Mouse (Mus musculus): ENCODE measurements around the gene Myo18b. TPM values are rescaled to one million over a fixed set of nuclear protein-coding genes. Genes with fewer than 3 reads are reported as not detected.

Myo18b gene
- polyA plus RNA-seq, 1 experiment from 2014 or later: 0.39 TPM

GRCm38 (mm10) chr5:112768556-112768955, 127.6 kb downstream of the Myo18b start:
- Histone ChIP-seq H3K36me3 (ENCODE audit: insufficient read depth, low read length) (no peaks in the 10 kb centered on the region), H3K4me1 (ENCODE audit: insufficient read depth, low read length) (peaks cover 11% of the 10 kb centered on the region), H3K27ac (ENCODE audit: low read length) (no peak overlapping the region), H3K9ac (replicated peaks; ENCODE audit: low read length) (no peak overlapping the region), H3K4me3 (ENCODE audit: low read length) (no peak overlapping the region), H3K4me2 (replicated peaks; ENCODE audit: low read depth, low read length) (no peak overlapping the region), H3K27me3 (ENCODE audit: insufficient read depth, low read length) (peaks cover 10% of the 10 kb centered on the region; the same call in 1 of the 2 replicates), H3K9me3 (ENCODE audit: low read length) (peaks cover 3% of the 10 kb centered on the region; the same call in 1 of the 2 replicates)
- no peak for ATAC-seq (ENCODE audit: low FRiP score, low TSS enrichment)
- 80% methylated on average over 5 of the region's 5 CpGs for WGBS

DNA sequence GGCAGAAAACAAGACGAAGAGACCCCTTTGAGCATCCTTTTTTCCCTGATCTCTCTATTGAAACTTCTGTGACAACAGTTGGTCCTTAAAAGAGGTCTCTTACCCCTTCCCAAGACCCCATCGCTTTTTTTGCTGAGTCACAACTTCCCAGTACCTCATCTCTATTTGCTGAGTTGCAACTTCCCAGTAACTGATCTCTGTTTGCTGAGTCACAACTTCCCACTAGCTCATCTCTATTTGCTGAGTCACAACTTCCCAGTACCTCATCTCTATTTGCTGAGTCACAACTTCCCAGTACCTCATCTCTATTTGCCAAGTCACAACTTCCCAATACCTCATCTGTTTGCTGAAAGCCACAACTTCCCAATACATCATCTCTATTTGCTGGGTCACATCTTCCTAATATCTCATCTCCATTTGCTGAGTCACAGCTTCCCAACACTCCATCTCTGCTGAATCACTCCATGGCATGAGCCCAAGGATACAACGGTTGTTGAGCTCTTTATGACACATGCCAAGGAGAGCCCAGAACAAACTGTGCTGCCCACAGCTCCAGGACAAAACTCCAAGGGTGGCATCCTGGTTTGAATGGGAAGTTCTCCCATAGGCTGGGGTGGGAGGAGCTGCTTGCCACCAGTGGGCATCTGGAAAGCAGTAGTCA, 134.6 kb downstream of the Myo18b start:
- 77% methylated on average over 3 of the region's 3 CpGs for WGBS
- Histone ChIP-seq H3K4me3 (ENCODE audit: low read length) (no peak overlapping the region), H3K4me1 (ENCODE audit: insufficient read depth, low read length) (no peaks in the 10 kb centered on the region), H3K36me3 (ENCODE audit: insufficient read depth, low read length) (no peaks in the 10 kb centered on the region), H3K9me3 (ENCODE audit: low read length) (no peaks in the 10 kb centered on the region), H3K9ac (replicated peaks; ENCODE audit: low read length) (no peak overlapping the region), H3K4me2 (replicated peaks; ENCODE audit: low read depth, low read length) (no peak overlapping the region), H3K27me3 (ENCODE audit: insufficient read depth, low read length) (no peaks in the 10 kb centered on the region), H3K27ac (ENCODE audit: low read length) (no peak overlapping the region)
- ATAC-seq (ENCODE audit: low FRiP score, low TSS enrichment): no peak

DNA sequence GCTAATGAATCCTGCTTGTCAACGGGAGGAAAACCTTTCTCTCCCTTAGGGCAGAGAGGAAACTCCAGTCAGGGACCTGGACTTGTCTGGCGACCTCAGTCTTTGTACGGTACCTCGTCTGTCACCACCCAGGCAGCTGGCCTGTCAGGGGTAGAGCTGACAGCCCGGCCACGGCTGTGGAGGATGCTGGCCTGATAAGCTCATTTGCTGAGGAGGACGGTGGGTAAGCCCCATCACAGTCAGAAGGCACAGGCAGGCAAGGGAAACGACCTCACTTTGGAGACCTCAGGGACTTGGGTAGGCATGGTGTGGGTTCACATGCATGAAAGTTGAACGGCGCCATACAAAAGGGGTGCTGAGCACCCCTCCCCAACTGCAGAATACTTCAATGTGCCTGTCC, 140.6 kb downstream of the Myo18b start:
- WGBS: 25% methylated on average over 10 of the region's 10 CpGs
- no peak overlapping the region for H3K27ac ChIP-seq (ENCODE audit: low read length)
- no peak overlapping the region for H3K4me3 ChIP-seq (ENCODE audit: low read length)
- no peak overlapping the region for H3K9ac ChIP-seq (replicated peaks; ENCODE audit: low read length)
- H3K27me3 ChIP-seq (ENCODE audit: insufficient read depth, low read length): no peaks in the 10 kb centered on the region
- H3K9me3 ChIP-seq (ENCODE audit: low read length): no peaks in the 10 kb centered on the region
- no peaks in the 10 kb centered on the region for H3K36me3 ChIP-seq (ENCODE audit: insufficient read depth, low read length)
- no peak overlapping the region for H3K4me2 ChIP-seq (replicated peaks; ENCODE audit: low read depth, low read length)
- ATAC-seq (ENCODE audit: low FRiP score, low TSS enrichment): no peak
- H3K4me1 ChIP-seq (ENCODE audit: insufficient read depth, low read length): no peaks in the 10 kb centered on the region

GRCm38 (mm10) chr5:112749634-112750033, 146.5 kb downstream of the Myo18b start:
- H3K27me3 ChIP-seq (ENCODE audit: insufficient read depth, low read length): peaks cover 11% of the 10 kb centered on the region; the same call in 1 of the 2 replicates
- H3K36me3 ChIP-seq (ENCODE audit: insufficient read depth, low read length): no peaks in the 10 kb centered on the region
- 44% methylated on average over 5 of the region's 5 CpGs for WGBS
- ATAC-seq (ENCODE audit: low FRiP score, low TSS enrichment): no peak
- no peak overlapping the region for H3K9ac ChIP-seq (replicated peaks; ENCODE audit: low read length)
- no peak overlapping the region for H3K4me2 ChIP-seq (replicated peaks; ENCODE audit: low read depth, low read length)
- H3K27ac ChIP-seq (ENCODE audit: low read length): no peak overlapping the region
- H3K4me3 ChIP-seq (ENCODE audit: low read length): no peak overlapping the region
- no peaks in the 10 kb centered on the region for H3K4me1 ChIP-seq (ENCODE audit: insufficient read depth, low read length)
- peaks cover 4% of the 10 kb centered on the region; the same call in 1 of the 2 replicates for H3K9me3 ChIP-seq (ENCODE audit: low read length)

DNA sequence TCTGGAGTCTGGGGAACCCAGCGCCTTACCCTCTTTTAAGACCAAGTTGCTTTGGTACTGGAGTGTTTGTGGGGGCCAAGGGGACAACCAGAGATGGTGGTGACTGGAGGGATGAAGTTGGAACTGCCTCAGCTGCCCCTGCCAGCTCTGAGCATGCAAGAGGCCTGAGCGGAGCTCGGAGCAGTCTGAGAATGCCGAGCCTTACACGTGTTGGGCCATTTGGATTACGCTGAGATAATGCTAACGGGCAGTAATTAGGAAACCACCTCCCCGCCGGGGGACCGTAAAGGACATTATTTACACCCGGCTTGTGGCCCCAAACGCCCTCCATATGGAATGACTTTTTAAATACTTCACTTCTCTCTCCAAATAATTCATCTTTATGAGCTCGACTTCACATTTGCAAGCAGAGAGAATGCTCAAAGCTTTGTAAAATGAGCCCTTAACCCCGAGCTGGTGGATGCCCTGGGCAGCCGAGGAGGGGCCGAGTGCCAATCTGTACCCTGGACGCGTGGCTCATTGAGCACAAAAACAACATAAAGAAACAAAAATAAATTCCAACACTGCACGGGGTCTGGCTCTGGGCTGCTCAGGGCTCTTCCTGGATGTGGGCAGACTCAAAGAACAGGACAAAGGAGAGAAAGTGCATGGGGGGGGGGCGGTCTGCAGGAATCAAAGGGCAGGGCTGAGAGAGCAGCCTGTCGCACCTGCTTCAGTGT, 148.0 kb downstream of the Myo18b start:
- H3K4me1 ChIP-seq (ENCODE audit: insufficient read depth, low read length): no peaks in the 10 kb centered on the region
- H3K4me3 ChIP-seq (ENCODE audit: low read length): no peak overlapping the region
- H3K4me2 ChIP-seq (replicated peaks; ENCODE audit: low read depth, low read length): 0 out of 2 replicates have a peak overlapping the region, but pooled peaks have one; percentile 3
- no peak overlapping the region for H3K27ac ChIP-seq (ENCODE audit: low read length)
- no peaks in the 10 kb centered on the region for H3K36me3 ChIP-seq (ENCODE audit: insufficient read depth, low read length)
- ATAC-seq (ENCODE audit: low FRiP score, low TSS enrichment): peak; percentile 51
- H3K9me3 ChIP-seq (ENCODE audit: low read length): peaks cover 4% of the 10 kb centered on the region; the same call in 1 of the 2 replicates
- H3K9ac ChIP-seq (replicated peaks; ENCODE audit: low read length): no peak overlapping the region
- H3K27me3 ChIP-seq (ENCODE audit: insufficient read depth, low read length): peaks cover 11% of the 10 kb centered on the region; the same call in 1 of the 2 replicates
- 4% methylated on average over 20 of the region's 21 CpGs for WGBS

DNA sequence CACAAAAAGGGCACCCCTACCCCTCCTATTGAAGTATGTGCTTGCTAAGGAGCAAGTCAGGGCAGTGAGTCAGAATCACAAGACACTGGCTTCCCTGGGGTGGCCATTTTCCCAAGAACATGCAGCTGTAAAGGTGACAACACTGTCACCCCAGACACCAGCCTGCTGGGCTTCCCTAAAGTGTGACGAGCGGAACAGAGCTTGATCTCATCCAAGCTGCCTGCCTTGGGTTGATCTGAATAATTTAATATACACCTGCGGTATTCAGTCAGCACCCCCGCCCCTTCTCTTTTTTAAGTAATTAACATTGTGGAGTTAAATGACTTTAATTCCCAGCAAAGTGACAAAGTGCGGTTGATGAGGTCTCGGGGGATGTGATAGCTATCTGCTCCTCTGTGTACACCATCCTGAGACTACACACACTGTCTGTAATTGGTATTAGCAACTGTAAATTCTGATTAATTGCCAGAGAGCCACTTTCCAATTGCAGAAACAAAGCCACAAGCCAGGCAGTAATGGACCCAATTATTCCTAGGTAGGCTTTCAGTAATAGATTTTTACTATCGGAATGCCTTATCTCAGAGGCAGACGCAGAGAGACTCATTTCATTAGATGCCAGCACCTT, 148.7 kb downstream of the Myo18b start:
- no peak overlapping the region for H3K9ac ChIP-seq (replicated peaks; ENCODE audit: low read length)
- no peak for ATAC-seq (ENCODE audit: low FRiP score, low TSS enrichment)
- H3K4me1 ChIP-seq (ENCODE audit: insufficient read depth, low read length): no peaks in the 10 kb centered on the region
- H3K4me2 ChIP-seq (replicated peaks; ENCODE audit: low read depth, low read length): no peak overlapping the region
- peaks cover 4% of the 10 kb centered on the region; the same call in 1 of the 2 replicates for H3K9me3 ChIP-seq (ENCODE audit: low read length)
- 30% methylated on average over 8 of the region's 8 CpGs for WGBS
- H3K4me3 ChIP-seq (ENCODE audit: low read length): no peak overlapping the region
- H3K27ac ChIP-seq (ENCODE audit: low read length): no peak overlapping the region
- peaks cover 11% of the 10 kb centered on the region; the same call in 1 of the 2 replicates for H3K27me3 ChIP-seq (ENCODE audit: insufficient read depth, low read length)
- H3K36me3 ChIP-seq (ENCODE audit: insufficient read depth, low read length): no peaks in the 10 kb centered on the region

DNA sequence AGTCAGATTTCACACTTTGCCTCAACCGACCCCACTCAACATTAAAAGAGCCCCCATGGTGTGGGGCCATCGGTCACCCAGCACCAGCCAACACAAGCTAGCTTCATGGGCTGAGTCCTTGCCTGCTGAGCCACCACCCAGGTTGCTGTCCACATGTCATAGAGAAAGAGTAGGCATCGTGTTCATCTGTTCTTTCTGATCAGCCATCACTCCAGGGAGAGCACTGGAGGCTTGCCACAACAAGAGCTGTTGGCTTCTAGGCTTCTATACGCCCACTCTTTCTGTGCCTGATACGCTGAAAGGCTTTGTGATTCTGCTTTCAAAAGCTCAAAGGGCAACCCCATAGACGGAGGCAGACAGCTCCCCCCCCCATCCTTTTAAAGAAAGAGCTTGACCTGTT, 151.0 kb downstream of the Myo18b start:
- Histone ChIP-seq H3K4me2 (replicated peaks; ENCODE audit: low read depth, low read length) (no peak overlapping the region), H3K4me1 (ENCODE audit: insufficient read depth, low read length) (no peaks in the 10 kb centered on the region), H3K27me3 (ENCODE audit: insufficient read depth, low read length) (peaks cover 11% of the 10 kb centered on the region; the same call in 1 of the 2 replicates), H3K27ac (ENCODE audit: low read length) (no peak overlapping the region), H3K4me3 (ENCODE audit: low read length) (no peak overlapping the region), H3K9ac (replicated peaks; ENCODE audit: low read length) (no peak overlapping the region), H3K36me3 (ENCODE audit: insufficient read depth, low read length) (no peaks in the 10 kb centered on the region), H3K9me3 (ENCODE audit: low read length) (peaks cover 4% of the 10 kb centered on the region; the same call in 1 of the 2 replicates)
- no peak for ATAC-seq (ENCODE audit: low FRiP score, low TSS enrichment)
- WGBS: 68% methylated on average over 6 of the region's 6 CpGs

- H3K27me3 ChIP-seq (ENCODE audit: insufficient read depth, low read length): peaks cover 11% of the 10 kb centered on the region; the same call in 1 of the 2 replicates
- no peaks in the 10 kb centered on the region for H3K36me3 ChIP-seq (ENCODE audit: insufficient read depth, low read length)
- no peak overlapping the region for H3K4me2 ChIP-seq (replicated peaks; ENCODE audit: low read depth, low read length)
- no peaks in the 10 kb centered on the region for H3K4me1 ChIP-seq (ENCODE audit: insufficient read depth, low read length)
- no peak overlapping the region for H3K9ac ChIP-seq (replicated peaks; ENCODE audit: low read length)
- H3K4me3 ChIP-seq (ENCODE audit: low read length): no peak overlapping the region
- no peak for ATAC-seq (ENCODE audit: low FRiP score, low TSS enrichment)
- no peak overlapping the region for H3K27ac ChIP-seq (ENCODE audit: low read length)
- 57% methylated on average over 11 of the region's 11 CpGs for WGBS
- peaks cover 4% of the 10 kb centered on the region; the same call in 1 of the 2 replicates for H3K9me3 ChIP-seq (ENCODE audit: low read length)
Measured at GRCm38 (mm10) chr5:112744571-112744970, 151.6 kb downstream of the Myo18b start.

- Histone ChIP-seq H3K27ac (ENCODE audit: low read length) (no peak overlapping the region), H3K4me2 (replicated peaks; ENCODE audit: low read depth, low read length) (no peak overlapping the region), H3K9me3 (ENCODE audit: low read length) (peaks cover 4% of the 10 kb centered on the region; the same call in 1 of the 2 replicates), H3K36me3 (ENCODE audit: insufficient read depth, low read length) (no peaks in the 10 kb centered on the region), H3K9ac (replicated peaks; ENCODE audit: low read length) (no peak overlapping the region), H3K4me3 (ENCODE audit: low read length) (no peak overlapping the region), H3K4me1 (ENCODE audit: insufficient read depth, low read length) (no peaks in the 10 kb centered on the region), H3K27me3 (ENCODE audit: insufficient read depth, low read length) (peaks cover 6% of the 10 kb centered on the region; the same call in 1 of the 2 replicates)
- 52% methylated on average over 9 of the region's 9 CpGs for WGBS
- ATAC-seq (ENCODE audit: low FRiP score, low TSS enrichment): no peak
Measured at GRCm38 (mm10) chr5:112743121-112743520, 153.0 kb downstream of the Myo18b start.
